Mouse (Mus musculus) liver, embryonic 13.5 days (tissue): ENCODE measurements around the gene Scrn2. TPM values are rescaled to one million over a fixed set of nuclear protein-coding genes. Genes with fewer than 3 reads are reported as not detected.

Experiments
- ATAC-seq: fragments of 200-750 bp; cut with Nextera tagmentation; 2 replicates; pipeline ENCODE4 v1.8.0; 2017; ENCODE audit warnings: low read depth, mild to moderate bottlenecking, moderate number of reproducible peaks, moderate library complexity
- DNase-seq: peaks from one replicate; pipeline ENCODE4 v3.0.0; 2022
- H3K27ac ChIP-seq: fragments of 300-500 bp; sonication (generic); 2 replicates; pipeline ENCODE4 v1.5.1; 2015; ENCODE audit warnings: moderate library complexity, mild to moderate bottlenecking, inconsistent platforms
- H3K27me3 ChIP-seq: fragments of 300-500 bp; sonication (generic); 2 replicates; pipeline ENCODE4 v1.6.1; 2015; ENCODE audit warnings: mild to moderate bottlenecking, inconsistent platforms
- H3K36me3 ChIP-seq: fragments of 300-500 bp; sonication (generic); 2 replicates; pipeline ENCODE4 v1.6.1; 2015; ENCODE audit warnings: mild to moderate bottlenecking, inconsistent platforms
- H3K4me1 ChIP-seq: fragments of 300-500 bp; sonication (generic); replicated peaks from 2 replicates; pipeline ENCODE4 v1.6.1; 2015; ENCODE audit warnings: inconsistent platforms
- H3K4me2 ChIP-seq: fragments of 300-500 bp; sonication (generic); 2 replicates; pipeline ENCODE4 v1.6.1; 2015; ENCODE audit warnings: inconsistent platforms, mild to moderate bottlenecking, moderate library complexity
- H3K4me3 ChIP-seq: fragments of 300-500 bp; sonication (generic); replicated peaks from 2 replicates; pipeline ENCODE4 v1.5.1; 2015; ENCODE audit warnings: mild to moderate bottlenecking, inconsistent platforms
- H3K9ac ChIP-seq: fragments of 300-500 bp; sonication (generic); 2 replicates; pipeline ENCODE4 v1.6.1; 2015; ENCODE audit warnings: mild to moderate bottlenecking, inconsistent platforms
- H3K9me3 ChIP-seq: fragments of 300-500 bp; sonication (generic); replicated peaks from 2 replicates; pipeline ENCODE4 v1.6.1; 2016; ENCODE audit warnings: inconsistent platforms
- WGBS: fragments of 180-500 bp; shearing (Covaris S2); methylation state at CpG from one replicate; pipeline ENCODE4 v1.1.7; 2015; ENCODE audit not compliant: insufficient replicate concordance; 5-methylcytosine and 5-hydroxymethylcytosine counted together
- polyA plus RNA-seq: library from polyadenylated mRNA; unstranded; fragments of >200 nt; fragmentation: Nextera tagmentation; extraction: Ambion mirVana; gene quantifications from 2 replicates; pipeline ENCODE4 v1.2.1, GENCODE M21; 2015

The Scrn2 gene
- polyA plus RNA-seq, 1 experiment from 2014 or later, result 11.2 TPM

DNA sequence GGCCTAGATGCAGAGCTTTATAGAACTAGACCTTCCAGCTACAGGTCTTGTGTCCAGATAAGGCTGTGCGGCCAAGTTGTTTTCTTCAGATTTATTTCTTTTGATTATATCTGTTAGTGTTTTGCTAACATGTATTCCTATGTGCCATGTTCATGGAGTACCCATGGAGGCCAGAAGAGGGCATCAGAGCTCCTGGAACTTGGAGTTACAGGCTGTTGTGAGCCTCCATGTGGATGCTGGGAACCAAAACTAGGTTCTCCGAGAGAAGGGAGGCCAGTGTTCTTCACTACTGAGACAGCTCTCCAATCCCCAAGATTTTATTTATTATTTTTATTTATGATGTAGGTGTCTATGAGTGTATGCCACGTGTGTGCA is 34.2 kb downstream of the Scrn2 start:
- peaks cover 12% of the 10 kb centered on the region for H3K4me1 ChIP-seq
- no peak for ATAC-seq
- H3K27ac ChIP-seq, result no peak overlapping the region
- H3K4me3 ChIP-seq, result no peak overlapping the region
- H3K9me3 ChIP-seq, result no peaks in the 10 kb centered on the region
- no peak overlapping the region for H3K9ac ChIP-seq
- no peak for DNase-seq
- 76% methylated on average over 3 of the region's 3 CpGs for WGBS
- no peak overlapping the region for H3K4me2 ChIP-seq
- H3K36me3 ChIP-seq, result peaks cover 28% of the 10 kb centered on the region
- H3K27me3 ChIP-seq, result no peaks in the 10 kb centered on the region

DNA sequence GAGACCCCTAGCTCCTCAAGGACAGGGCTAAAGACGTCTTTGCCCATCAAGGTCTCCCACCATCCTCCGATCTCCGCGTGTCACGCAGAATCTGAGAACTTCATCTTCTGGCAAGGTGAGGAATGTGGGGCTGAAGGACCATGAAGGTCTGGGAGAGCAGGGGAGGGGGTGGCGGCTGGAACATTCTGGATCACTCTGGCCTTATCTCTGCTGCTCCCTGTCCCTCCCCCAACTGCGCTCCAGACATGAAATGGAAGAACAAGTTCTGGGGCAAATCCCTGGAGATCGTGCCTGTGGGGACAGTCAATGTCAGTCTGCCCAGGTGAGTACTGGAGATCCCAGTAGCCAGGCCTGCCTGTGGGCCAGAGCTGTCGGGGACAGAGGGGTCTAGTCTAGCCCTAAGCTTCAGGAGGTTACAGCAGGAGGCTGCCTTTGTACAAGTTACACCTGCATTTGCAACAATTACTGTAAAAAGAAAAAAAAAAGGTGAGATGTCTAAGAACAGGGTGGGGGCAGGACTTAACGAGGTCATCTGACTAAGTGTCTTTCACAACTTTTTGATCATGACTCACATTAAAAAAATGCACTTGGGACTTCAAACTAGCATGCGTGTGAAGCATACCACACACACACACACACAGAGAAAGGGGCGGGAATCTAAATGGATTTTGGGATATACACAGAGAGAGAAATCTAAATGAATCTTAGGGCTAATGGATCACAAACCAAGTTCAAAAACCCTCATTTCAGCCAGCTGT is 36.0 kb downstream of the Scrn2 start:
- H3K9me3 ChIP-seq, result no peaks in the 10 kb centered on the region
- no peaks in the 10 kb centered on the region for H3K27me3 ChIP-seq
- ATAC-seq, result no peak
- 75% methylated on average over 12 of the region's 12 CpGs for WGBS
- no peak overlapping the region for H3K4me3 ChIP-seq
- H3K27ac ChIP-seq, result no peak overlapping the region
- peaks cover 14% of the 10 kb centered on the region for H3K36me3 ChIP-seq
- no peak overlapping the region for H3K4me2 ChIP-seq
- H3K4me1 ChIP-seq, result peaks cover 12% of the 10 kb centered on the region
- DNase-seq, result no peak
- H3K9ac ChIP-seq, result no peak overlapping the region

DNA sequence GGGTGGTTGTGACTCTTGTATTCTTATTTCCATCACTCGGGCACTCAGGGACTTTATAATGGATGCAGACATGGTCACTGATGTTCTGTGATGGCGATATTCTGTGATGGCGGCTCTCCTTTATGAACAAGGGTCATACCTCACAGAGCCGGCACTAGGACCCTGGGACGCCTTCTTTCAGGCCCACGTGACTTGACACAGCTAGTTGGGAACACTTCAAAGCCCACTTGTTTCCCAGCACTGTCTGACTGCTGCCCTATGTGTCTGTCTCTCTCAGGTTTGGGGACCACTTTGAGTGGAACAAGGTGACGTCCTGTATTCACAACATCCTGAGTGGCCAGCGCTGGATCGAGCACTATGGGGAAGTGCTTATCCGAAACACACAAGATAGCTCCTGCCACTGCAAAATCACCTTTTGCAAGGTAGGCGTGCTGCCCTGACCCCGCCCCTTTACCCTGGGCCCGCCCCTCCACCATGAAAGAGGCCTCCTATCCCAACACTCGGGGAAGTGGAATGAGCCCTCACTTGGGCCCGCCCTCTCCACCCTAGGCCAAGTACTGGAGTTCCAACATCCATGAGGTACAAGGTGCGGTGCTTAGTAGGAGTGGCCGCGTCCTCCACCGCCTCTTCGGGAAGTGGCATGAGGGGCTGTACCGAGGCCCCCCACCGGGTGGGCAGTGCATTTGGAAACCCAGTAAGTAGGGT is 37.1 kb downstream of the Scrn2 start:
- ATAC-seq, result 0 out of 2 replicates have a peak, but pooled peaks have one; percentile 18
- 67% methylated on average over 22 of the region's 22 CpGs for WGBS
- Histone ChIP-seq H3K27me3 (no peaks in the 10 kb centered on the region), H3K4me1 (0 out of 2 replicates have a peak, but pooled peaks cover 3% of the 10 kb centered on the region), H3K4me3 (no peak overlapping the region), H3K36me3 (peaks cover 10% of the 10 kb centered on the region), H3K4me2 (no peak overlapping the region), H3K9ac (no peak overlapping the region), H3K9me3 (no peaks in the 10 kb centered on the region), H3K27ac (no peak overlapping the region)
- no peak for DNase-seq

DNA sequence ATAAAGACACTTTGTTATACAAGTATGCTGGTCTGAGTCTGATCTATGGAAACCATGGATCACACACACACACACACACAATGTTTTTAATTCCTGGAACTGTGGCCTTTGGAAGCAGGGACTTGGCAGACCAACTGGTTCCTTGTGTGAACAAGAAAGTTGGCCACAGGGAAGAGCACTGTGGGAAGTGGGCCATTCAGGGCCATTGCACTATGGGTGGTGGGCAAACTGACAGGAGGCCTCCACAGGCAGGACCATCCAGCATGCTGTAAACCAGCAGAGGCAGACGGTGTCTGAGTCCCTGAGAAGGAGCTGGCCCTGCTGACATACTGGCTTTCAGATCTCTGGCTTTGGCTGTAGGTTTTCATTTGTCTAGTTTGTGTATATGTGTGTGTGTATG is 39.6 kb downstream of the Scrn2 start:
- H3K27me3 ChIP-seq, result no peaks in the 10 kb centered on the region
- no peak overlapping the region for H3K9ac ChIP-seq
- 56% methylated on average over 1 of the region's 1 CpGs for WGBS
- ATAC-seq (no peak), DNase-seq (no peak)
- H3K4me1 ChIP-seq, result no peaks in the 10 kb centered on the region
- no peak overlapping the region for H3K4me3 ChIP-seq
- H3K4me2 ChIP-seq, result no peak overlapping the region
- H3K27ac ChIP-seq, result no peak overlapping the region
- peaks cover 10% of the 10 kb centered on the region for H3K36me3 ChIP-seq
- no peaks in the 10 kb centered on the region for H3K9me3 ChIP-seq

DNA sequence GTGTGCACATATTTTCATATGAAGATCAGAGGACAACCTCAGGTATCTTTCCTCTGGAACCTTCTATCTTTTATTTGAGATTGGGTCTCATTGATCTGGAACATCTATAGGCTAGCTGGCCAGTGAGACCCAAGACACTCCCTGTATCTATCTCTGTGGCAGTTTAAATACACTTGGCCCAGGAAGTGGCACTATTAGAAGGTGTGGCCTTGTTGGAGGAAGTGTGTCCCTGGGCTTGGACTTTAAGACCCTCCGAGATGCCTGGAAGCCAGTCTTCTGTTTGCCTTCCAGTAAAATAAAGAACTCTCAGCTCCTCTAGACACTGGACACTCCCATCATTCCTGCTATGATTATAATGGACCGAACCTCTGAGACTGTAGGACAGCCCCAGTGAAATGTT is 40.0 kb downstream of the Scrn2 start:
- 69% methylated on average over 2 of the region's 2 CpGs for WGBS
- no peak overlapping the region for H3K4me3 ChIP-seq
- H3K9me3 ChIP-seq, result no peaks in the 10 kb centered on the region

DNA sequence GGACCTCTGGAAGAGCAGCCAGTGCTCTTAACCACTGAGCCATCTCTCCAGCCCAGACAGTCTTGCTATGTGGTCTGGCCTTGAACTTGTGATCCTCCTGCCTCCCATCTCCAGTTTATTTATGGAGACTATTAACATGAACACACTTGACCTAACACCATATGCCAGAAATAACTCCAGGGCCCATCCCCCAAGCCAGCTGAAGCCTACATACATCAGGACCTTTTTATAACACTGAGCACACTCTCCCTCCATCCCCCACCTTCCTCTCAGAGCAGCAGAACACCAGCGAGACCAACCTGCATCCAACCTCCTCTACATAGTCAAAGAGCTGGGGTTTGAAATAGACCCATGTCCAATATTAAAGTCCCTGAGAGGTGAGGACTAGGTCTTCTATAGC is 41.4 kb downstream of the Scrn2 start:
- H3K4me1 ChIP-seq, result no peaks in the 10 kb centered on the region
- H3K36me3 ChIP-seq, result peaks cover 10% of the 10 kb centered on the region
- no peak for ATAC-seq
- no peaks in the 10 kb centered on the region for H3K9me3 ChIP-seq
- no peak overlapping the region for H3K9ac ChIP-seq
- DNase-seq, result no peak
- no peak overlapping the region for H3K4me3 ChIP-seq
- H3K4me2 ChIP-seq, result no peak overlapping the region
- no peaks in the 10 kb centered on the region for H3K27me3 ChIP-seq
- WGBS, result 53% methylated on average over 1 of the region's 1 CpGs
- no peak overlapping the region for H3K27ac ChIP-seq

More for the DNA sequence above, 40.0 kb downstream of the Scrn2 start:
- no peak for DNase-seq
- Histone ChIP-seq H3K4me1 (no peaks in the 10 kb centered on the region), H3K27ac (no peak overlapping the region), H3K27me3 (no peaks in the 10 kb centered on the region), H3K36me3 (peaks cover 10% of the 10 kb centered on the region), H3K4me2 (no peak overlapping the region), H3K9ac (no peak overlapping the region)
- ATAC-seq, result no peak

DNA sequence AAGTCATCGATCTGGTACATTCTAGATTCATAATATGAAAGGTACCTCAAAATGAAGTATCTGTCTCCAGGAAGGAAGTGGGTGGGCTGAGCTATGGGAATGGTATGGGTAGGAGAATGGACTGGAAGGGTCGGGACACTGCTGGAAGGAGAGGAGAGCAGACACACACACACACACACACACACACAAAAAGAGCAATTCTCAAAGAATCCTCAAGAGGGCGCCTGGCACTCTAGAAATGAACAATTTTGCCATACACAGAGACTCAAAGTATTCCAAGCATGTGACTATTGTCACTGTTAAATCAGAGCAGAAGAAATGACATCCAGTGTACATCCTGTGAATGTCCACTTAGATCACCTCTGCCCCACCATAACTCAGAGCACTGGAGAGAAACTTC is 42.8 kb downstream of the Scrn2 start:
- WGBS, result 25% methylated on average over 3 of the region's 3 CpGs
- H3K9me3 ChIP-seq, result no peaks in the 10 kb centered on the region
- ATAC-seq, result no peak
- no peaks in the 10 kb centered on the region for H3K4me1 ChIP-seq
- no peak overlapping the region for H3K9ac ChIP-seq
- no peak overlapping the region for H3K4me2 ChIP-seq
- no peak overlapping the region for H3K27ac ChIP-seq
- H3K4me3 ChIP-seq, result no peak overlapping the region
- H3K27me3 ChIP-seq, result no peaks in the 10 kb centered on the region
- DNase-seq, result no peak
- peaks cover 4% of the 10 kb centered on the region; the same call in 1 of the 2 replicates for H3K36me3 ChIP-seq

DNA sequence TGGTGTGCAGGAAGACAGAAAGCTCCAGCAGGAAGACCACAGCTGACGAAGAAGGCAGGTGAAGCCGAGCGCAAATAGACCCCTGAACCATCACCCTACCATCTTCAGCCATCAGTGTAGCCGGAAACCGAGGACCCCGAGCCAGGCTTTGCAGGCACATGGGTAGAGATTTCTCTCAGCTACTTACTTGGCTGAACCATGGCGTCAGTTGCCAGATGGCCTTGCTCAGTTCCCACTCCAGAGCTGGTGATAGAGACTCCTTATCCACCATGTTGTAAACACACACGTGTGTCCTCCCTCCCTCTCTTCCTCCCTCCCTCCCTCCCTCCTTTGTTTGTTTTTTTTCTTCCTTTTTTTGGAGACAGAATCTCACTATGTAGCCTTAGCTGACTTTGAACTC is 44.5 kb downstream of the Scrn2 start:
- no peak for ATAC-seq
- H3K4me1 ChIP-seq, result no peaks in the 10 kb centered on the region
- no peak overlapping the region for H3K9ac ChIP-seq
- 58% methylated on average over 8 of the region's 8 CpGs for WGBS
- H3K36me3 ChIP-seq, result no peaks in the 10 kb centered on the region
- H3K4me3 ChIP-seq, result no peak overlapping the region
- H3K4me2 ChIP-seq, result no peak overlapping the region
- no peaks in the 10 kb centered on the region for H3K27me3 ChIP-seq
- DNase-seq, result no peak
- no peaks in the 10 kb centered on the region for H3K9me3 ChIP-seq
- H3K27ac ChIP-seq, result no peak overlapping the region

DNA sequence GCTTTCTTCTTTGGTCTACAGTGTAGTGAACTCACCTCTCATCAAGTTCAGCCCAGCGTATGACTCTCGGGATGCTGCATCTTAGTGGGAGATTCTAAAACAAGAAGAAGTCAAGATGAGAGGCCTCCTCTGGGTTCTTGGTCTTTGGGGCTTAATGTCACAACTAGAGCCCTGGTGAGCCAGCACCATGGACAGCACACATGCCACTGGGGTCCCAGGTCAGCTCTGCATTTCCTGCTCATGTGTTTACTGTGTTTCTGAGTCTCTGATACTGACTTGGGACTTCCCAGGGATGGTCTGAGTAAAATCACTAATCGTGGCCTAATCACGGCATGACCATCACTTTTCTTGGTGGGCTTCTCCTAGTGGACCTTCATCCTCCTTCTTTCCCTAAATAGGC is 49.0 kb downstream of the Scrn2 start:
- ATAC-seq (no peak), DNase-seq (no peak)
- peaks cover 15% of the 10 kb centered on the region for H3K27me3 ChIP-seq

DNA sequence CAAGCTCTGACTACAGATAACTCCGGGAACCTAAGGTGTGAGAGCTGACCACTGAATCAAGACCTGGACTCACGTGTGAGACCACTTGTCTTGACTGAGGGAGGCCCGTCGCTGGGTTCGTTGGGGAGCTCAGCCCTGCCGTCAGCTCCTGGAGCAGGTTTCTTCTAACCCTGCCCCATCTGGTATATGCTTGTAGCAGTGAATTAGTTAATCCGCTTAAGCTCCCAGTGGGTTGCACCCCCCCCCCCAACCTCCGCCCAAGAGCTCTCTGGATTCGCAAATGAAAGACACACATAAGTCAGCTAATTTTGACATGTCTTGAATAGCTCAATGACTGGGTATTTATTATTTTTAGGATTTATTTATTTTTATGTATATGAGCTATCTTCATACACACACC is 50.6 kb downstream of the Scrn2 start:
- Histone ChIP-seq H3K4me2 (no peak overlapping the region), H3K4me3 (no peak overlapping the region), H3K9me3 (no peaks in the 10 kb centered on the region), H3K4me1 (no peaks in the 10 kb centered on the region), H3K27ac (no peak overlapping the region), H3K36me3 (no peaks in the 10 kb centered on the region), H3K27me3 (peaks cover 29% of the 10 kb centered on the region), H3K9ac (no peak overlapping the region)
- DNase-seq (no peak), ATAC-seq (no peak)
- 28% methylated on average over 9 of the region's 9 CpGs for WGBS

More for the DNA sequence above, 49.0 kb downstream of the Scrn2 start:
- H3K4me3 ChIP-seq, result no peak overlapping the region
- WGBS, result 41% methylated on average over 4 of the region's 4 CpGs
- H3K27ac ChIP-seq, result no peak overlapping the region
- H3K4me1 ChIP-seq, result no peaks in the 10 kb centered on the region
- H3K4me2 ChIP-seq, result no peak overlapping the region
- no peak overlapping the region for H3K9ac ChIP-seq
- H3K9me3 ChIP-seq, result no peaks in the 10 kb centered on the region
- H3K36me3 ChIP-seq, result no peaks in the 10 kb centered on the region

DNA sequence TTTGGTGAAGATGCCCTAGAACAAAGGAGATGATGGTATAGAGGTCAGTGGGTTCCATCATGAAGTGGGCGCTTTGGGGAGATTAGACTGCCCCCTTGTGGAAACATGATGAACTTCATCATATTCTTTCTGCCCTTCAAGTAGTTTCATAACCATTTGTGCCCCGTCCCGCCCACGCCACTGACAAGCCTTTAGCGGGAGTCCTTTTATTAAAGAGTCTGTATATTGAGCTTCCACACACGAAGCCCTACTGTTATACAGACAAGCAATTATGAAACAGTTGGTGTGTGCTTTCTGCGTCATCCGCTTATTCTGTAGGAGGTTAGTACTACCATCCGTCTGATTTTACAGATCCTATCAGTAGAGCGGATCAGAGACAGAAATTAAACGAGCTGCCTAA is 53.2 kb downstream of the Scrn2 start:
- H3K4me1 ChIP-seq, result no peaks in the 10 kb centered on the region
- WGBS, result 32% methylated on average over 11 of the region's 11 CpGs
- H3K4me3 ChIP-seq, result no peak overlapping the region
- DNase-seq (peak; percentile 10), ATAC-seq (no peak)
- H3K9me3 ChIP-seq, result no peaks in the 10 kb centered on the region
- H3K27ac ChIP-seq, result no peak overlapping the region
- peaks cover 29% of the 10 kb centered on the region for H3K27me3 ChIP-seq
- H3K4me2 ChIP-seq, result no peak overlapping the region
- no peaks in the 10 kb centered on the region for H3K36me3 ChIP-seq
- no peak overlapping the region for H3K9ac ChIP-seq
